Mouse (Mus musculus): ENCODE results near the gene Dcun1d2.

Gene Dcun1d2

DNA sequence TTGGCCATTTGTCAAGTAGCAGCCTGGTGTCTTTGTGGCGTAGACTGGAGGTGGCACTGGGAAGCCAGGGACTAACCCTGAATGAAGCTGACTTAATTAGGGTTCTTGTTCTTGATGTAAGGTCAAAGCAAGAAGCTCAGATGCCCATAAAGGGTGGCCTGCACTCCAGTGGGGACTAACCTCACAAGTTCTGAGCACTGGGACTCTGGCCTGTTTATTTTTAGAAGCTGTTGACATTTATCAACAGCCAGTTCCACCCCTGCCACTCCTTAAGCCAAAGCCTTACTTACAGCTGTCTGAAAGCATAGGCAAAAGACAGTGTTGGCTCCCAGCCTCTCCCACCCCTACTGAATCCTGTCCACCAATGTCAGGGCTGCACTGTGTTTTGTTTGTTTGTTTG, 78.2 kb downstream of the Dcun1d2 start:
- in situ Hi-C loops (cut with MboI, MseI) = loop anchor here (5.0 to 10.0 kb wide), 2 partner anchors 47 to 1745 kb away; no protein-coding TSS in a partner anchor

DNA sequence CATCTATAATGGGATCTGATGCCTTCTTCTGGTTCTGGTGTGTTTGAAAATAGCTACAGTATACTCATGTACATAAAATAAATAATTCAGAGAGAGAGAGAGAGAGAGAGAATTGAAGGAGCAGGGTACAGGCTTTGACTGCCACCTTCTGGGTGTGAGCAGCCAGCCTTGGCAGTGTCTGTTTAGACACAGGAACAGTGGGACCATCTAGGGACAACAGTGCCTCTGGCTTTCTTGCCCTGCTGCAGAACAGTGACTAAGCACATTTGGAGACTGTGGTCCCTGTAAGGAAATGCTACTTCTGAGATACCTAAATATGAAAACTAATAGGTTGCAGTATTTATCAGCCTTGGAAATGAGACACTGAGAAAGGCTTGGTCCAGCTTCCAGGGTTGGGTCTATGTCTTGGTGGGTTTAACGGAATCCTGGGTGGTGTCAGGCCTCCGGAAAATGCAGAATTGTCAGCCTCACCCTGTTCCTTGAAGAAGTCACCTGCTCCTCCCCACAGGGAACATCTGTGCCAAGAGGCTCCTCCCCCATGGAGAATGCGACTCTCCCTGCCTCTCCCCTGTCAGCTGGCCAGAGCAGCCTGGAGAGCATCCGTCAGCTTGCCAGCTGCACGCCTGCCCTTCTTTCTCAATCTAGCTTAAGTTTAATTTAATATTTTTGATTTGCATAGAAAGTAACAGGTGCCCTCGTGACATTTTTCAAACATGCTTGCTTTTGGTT, 79.1 kb downstream of the Dcun1d2 start:
- in situ Hi-C loops (cut with MboI, MseI) = loop anchor here in 1 of 2 experiments (10.0 kb wide), 1 partner anchor 1744 kb away; no protein-coding TSS in a partner anchor

DNA sequence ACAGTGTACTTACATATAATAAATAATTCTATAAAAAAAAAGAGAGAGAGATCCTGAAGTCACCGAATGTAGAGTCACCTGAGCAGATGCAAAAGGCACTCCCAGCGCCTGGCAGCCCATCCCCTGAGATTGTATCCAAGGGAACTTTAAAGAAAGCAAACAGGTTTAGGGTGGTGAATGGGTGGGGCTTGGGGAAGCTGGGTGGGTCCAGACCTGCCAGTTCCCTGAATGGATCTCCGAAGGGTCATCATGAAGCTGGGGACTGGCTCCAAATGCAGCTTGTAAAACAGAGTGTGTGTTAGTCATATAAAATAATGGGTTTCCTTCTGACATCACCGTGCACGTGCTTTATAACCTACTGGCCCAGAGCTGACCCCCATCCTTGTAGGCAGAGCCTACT, 81.6 kb downstream of the Dcun1d2 start:
- in situ Hi-C loops (cut with MboI, MseI) = loop anchor here in 1 of 2 experiments (10.0 kb wide), 1 partner anchor 1741 kb away; no protein-coding TSS in a partner anchor

Data from T-helper 17 cell (primary cell).